Mouse (Mus musculus) embryo, embryonic 11 days (tissue): Measurements from ENCODE around the gene Cdc42bpa.
"Not testable (repeated sequence)": the region's sequence is repeated elsewhere in the genome, so short reads cannot be mapped to it uniquely, and the experiment has no call there.

ENCODE experiments used
- DNase-seq: peaks from one replicate; pipeline ENCODE4 v3.0.0-alpha.2; 2015

Cdc42bpa gene

DNA sequence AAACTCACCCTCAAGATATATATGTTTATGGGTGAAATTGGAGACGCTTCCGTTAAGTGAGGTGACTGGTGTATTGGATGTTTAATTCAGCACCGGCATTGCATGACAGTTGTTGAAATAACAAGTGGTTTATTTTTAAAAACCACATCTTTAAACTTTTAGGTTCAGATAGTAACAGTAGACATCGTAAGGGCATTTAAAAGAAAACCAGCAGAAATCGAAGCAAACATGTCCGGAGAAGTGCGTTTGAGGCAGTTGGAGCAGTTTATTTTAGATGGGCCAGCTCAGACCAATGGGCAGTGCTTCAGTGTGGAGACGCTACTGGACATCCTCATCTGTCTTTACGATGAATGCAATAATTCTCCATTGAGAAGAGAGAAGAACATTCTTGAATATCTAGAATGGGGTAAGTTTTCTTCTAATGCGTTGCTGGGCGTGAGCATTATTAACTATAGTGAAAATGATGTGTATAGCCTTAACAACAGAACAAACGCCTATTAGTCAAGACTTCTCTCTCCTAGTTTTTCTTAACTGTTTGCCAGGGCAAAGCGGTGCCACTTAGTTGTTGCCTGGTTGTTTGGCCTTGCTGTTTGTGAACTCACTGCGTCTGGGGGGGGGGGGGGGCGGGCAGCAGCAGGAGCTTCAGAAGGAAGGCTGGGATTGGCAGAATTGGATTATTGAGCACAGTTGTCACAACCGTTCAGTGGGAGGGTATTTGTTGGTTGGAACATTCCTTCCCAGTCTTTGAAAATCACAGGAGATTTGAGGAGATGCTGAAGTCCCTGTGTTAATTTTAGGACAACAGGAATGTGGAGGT lies 818 bp downstream of the Cdc42bpa start:
- peak; percentile 34 for DNase-seq

DNA sequence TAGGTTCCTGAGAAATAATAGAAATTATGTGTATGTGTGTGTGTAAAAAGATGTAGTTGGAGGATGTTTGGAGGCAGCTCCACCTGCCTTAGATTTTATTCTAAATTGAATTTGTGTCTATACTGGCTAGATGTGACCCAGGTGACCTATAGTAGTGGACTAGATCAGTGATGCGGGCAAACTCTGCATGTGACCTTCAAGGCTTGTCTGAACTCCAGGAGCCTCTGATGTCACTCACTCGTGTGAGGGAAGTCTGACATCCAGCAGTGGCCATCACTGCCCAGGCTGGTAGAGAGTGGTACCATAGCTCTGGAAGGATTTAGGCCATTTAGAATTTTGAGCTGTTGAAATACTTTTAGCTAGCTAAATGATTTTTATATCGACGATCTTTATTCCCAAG lies 1.5 kb downstream of the Cdc42bpa start:
- peak; percentile 37 for DNase-seq

DNA sequence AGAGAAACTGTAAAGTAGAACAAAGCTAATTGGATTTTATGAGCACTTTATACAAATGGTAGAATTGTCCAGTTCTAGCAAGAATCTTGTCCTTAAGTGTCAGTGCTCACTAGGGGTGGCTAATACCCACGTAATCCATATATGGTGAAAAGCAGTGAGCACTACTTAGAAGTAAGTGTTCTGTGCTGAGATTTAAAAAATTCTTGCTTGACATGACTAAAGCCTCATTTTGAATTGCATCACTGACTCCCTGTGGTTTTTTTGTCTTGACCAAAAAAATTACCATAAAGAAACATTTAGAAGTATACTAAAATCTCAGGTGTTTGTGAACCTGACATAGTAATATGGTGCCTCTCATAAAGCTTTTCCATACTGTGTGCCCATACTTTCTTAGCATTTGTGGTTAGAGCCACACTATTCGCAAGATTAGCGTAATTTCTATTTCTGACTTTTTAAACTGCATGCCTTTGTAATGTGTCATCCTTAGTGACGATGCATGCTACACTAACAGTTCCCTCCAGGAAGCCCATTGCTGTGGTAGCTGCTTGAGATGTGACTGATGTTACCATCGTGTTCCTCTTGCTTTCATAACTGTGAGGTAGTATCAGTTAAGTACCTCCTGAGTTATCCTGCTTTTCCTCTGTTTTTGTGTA lies 9.6 kb downstream of the Cdc42bpa start:
- no peak for DNase-seq

DNA sequence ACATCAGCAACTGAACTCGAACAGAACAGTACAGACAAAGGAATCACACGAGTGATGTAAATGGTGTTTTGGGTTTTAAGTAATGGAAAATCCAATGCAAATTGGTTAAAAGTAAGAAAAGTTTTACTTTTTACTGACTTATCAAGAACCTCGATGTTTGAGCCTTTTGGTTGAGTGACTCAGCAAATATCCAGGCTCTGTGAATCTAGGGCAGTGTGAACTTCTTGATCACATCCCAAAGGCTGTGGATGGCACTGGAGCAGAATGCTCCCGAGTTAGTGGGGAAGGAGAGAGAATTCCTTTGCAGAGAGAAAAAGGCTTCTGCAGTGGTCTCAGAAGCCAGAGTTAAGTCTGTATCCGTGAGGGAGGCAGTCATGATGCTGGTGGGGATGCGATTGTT lies 14.7 kb downstream of the Cdc42bpa start:
- DNase-seq = no peak

DNA sequence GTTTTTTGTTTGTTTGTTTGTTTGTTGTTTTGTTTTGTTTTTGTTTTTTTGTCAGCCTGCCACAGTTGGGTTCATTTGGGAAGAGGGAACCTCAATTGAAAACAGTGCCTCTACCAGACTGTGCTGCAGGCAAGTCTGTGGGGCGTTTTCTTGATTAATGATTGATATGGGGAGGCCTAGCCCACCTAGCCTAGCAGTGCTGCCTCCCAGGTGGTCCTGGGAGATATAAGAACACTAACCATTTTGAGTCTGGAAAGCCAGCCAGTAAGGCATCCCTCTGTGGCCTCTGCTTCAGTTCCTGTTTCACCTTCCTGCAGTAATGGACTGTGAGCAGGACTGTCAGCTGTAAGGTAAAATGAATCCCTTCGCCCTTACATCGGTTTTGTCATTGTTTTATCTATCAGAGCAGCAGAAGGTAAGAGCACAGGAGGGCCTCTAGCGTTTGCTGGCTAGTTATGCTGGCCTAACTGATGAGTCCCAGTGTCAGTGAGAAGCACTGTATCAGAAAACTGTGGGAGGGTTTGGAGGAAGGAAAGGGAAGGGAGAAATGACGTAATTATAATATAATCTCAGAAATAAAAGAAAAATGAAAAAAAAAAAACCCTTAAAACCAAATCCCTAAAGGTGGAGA lies 15.5 kb downstream of the Cdc42bpa start:
- DNase-seq = no peak

DNA sequence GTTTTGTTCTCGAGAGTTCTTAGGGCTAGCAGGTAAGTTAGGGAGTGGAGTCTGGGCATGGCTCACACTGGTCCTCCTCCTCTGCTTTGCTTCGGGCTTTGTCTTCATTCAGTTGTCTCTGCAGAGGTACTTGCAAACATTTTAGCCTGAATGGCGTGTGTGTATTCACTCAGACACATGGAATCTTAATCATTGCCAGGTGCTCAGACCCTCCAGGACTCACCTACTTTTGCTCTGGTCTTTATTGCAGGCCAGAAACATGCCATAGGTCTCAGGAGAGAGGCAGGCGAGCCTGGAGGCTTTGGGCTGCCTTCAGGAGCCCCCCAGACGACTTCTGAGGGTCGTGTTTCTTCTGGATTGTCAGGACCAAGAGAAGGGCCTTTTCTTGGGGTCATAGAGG lies 17.2 kb downstream of the Cdc42bpa start:
- peak; percentile 49 for DNase-seq

DNA sequence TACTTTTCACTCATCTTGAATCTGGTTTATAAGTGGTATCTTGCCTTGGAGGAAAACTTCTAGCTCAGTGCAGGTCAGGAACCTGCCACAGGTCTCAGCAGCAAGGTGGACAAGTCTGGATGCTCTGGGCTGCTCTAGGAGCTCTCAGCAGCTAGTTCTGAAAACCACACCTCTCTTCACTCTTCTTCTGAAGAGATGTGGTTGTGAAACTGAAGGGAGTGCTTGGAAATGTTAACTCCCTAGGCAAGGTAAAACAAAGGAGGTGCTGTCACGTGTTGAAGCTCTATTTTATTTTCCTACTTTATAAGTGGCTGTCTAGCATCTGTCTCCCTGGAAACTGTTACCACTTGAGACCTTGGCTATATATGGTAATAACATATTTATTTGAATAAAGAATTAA lies 18.5 kb downstream of the Cdc42bpa start:
- no peak for DNase-seq

DNA sequence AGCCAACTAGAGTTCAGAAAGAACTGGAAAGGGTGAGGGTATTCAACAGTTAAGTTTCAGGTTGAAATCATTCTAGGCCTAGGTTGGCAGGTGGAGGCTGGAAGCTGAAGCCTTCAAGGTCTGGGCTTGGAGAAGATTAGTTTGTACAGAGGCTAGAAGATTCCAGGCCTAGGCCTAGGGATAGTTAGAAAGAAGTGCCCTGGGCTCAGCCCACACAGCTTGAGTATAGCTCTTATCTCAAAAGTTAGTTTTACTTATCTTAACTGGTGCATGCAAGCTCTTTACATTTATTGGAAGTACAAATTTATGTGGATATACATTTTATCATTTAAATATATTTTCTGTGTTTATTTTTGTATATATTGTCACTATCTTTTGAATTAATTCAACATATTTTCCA lies 21.4 kb downstream of the Cdc42bpa start:
- DNase-seq = no peak

DNA sequence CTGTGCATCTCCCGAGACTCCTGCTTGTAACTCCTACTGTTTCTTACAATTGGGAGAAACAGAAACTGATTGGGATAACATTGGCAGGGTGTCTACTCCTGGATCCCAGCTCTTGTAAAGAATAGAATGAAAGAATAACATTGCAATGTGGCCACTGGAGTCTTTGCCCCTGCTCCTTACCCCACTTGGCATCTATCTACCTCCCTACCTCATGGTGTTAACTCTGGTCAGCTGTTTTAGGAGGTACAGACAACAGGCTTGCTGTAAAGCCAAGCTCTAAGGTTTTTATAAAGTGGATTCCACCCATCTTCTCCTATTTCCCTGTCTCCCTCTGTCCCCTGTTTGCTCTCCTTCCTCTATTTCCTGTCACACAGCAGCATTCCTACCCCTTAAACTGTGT lies 21.9 kb downstream of the Cdc42bpa start:
- no peak for DNase-seq

DNA sequence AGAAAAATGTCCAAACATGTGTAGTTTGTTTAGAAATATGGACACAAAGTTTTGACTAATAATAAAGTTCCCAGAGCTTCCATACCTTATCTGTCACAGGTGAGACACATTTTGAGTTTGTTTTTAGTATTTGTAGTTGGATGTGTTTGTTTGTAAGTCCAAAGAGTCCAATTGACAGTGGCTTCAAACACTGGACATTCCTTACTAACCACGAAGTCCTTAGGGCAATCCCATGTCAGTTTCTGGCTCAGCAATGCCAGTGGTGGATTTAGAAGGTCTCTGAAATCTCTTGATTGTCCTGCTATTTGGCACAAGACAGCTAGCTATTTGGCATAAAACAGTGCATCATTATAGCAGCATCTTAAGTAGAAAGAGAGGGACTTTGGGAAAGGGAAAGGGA lies 22.7 kb downstream of the Cdc42bpa start:
- DNase-seq = no peak

DNA sequence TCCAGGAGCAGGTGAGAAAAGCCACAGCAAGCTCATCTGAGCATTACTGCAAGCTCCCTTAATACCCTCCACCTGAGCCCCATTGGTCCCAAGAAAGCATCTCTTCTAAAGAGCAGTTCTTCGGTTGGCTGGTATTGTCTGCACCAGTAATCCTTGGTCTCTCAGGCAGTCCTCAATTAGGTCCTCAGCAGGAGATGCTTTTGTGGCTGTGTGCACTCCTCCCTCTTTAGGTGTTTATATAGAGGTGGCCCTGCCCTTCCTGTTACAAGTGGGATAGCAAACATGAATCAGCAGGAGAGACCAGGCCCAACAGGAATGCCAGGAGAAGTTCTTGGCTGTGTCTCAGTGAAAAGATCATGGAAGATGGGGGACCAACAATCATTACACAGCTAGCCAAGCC lies 23.9 kb downstream of the Cdc42bpa start:
- DNase-seq = no peak

DNA sequence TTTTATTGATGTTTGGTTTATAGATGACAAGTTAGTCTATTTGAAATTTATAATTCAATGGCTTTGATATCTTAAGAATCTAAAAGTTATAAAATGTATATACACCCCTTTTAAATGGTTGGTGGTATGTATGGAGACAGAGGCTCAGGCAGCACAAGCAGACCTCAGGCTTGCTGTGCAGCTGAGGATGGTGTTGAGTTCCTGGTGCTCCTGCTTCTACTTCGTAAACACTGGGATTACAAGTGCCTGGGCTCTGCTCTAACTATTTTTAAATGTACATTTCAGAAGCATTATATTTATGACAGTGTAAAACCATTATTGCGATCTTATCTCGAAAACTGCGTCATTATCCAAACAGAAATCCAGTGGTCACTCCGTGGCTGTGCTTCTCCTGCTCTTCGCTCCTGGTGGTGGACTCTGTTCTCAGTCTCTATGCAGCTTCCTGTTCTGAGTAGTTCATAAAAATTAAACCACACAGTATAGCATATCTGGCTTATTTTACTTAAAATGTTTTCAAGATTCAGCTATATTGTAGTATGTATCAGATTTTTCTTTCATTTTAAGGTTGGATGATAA lies 31.5 kb downstream of the Cdc42bpa start:
- no peak for DNase-seq

DNA sequence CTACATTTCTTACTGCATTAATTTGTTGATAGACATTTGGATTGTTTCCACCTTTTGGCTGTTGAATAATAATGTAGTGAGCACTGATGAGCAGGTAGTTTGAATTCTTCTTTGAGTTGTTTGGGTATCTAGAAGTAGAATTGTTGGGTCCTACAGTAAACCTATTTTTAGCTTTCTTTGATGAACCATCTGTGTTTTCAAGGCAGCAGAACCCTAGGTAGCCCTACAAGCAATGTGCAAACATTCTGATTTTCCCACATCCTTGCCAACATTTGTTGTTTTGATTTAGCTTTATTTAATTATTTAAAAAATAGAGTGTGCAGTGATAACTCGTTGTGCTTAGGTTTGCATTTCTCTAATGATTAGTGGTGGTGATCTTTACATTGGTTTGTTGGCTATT lies 32.0 kb downstream of the Cdc42bpa start:
- no peak for DNase-seq

DNA sequence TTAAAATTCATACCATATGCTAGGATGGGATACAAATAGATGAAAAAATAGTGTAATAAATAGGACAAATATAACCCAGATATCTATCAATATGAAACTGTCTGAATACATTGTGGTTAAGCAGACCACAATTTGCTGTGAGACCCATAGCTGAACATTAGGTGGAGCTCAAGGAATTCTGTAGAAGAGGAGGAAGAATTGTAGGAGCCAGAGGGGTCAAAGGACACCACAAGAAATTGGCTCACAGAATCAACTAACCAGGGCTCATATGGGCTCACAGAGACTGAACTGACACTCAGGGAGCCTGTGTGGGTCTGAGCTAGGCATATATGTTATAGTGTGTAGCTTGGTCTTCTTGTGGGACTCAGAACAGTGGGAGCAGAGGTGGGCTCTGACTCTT lies 47.8 kb downstream of the Cdc42bpa start:
- no peak for DNase-seq

DNA sequence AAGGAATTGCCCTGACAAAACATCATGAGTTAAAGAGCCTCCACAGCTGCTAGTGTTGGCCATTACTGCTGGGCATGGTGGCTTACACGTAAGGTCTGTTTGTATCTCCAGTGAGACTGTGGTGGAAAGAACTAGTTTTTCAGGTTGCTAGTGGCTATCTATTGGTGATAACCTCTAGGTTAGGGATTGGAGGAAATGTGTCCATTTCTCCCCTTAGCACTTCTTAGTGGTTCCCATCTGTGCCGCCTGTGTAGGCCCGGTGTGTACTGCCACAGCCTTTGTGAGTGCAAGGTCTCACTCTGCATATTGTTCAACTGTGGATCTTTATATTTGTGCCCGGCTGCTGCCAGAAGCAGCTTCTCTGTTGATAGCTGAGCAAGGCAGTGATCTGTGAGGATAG lies 53.2 kb downstream of the Cdc42bpa start:
- DNase-seq = no peak

DNA sequence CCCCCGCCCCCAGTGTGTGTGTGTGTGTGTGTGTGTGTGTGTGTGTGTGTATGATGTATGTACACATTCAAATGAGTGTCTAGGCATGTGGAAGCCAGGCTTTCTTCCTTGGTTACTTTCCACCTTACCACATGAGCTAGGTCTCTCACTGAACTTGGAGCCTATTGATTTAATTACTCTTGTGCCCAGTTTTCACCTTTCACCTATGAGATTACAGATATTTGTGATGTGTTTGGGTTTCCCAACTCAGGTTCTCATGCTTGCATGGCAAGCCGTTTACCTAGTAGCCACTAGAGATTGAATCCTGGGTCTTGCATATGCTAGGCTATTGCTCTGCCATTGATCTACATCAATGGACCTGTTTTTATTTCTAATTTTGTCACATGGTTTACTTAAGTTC lies 57.9 kb downstream of the Cdc42bpa start:
- no peak for DNase-seq

DNA sequence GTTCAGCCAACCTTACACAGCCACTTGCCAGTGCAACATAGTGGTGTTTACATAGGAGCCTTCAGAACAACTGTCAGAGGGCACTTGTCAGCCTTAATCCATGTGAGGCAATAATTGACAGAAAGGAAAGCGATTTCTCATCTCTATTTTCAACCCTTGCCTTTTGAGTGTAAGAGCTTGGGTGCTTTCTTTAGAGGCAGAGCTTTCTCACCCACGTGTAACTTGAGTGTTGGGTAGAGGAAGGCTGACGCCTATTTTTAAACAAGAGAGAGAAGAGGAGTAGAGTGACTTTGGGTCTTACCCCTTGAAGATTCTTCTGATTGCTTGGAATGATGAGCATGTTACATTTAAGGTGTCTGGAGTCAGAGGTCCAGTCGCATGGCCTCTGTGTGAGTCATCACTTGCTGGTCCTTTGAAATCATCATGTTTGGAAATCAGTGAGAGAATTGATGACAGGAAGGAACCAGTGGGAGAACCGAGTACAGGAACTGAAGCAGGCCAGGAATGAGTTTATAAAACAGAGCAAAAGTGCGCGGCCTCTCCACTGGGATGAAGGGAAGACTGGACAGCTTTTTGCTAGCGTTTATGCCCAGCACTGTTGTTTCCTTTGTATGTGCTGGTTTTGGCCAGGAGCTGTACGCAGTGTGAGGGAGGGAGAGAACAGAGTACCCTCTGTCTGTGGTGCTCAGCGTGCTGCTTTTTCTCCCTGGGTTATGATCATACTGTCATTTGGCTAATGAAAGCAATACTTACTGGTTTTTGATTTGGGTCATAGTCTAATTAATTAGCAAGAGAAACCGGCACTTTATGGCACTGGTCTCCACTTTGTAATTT lies 61.4 kb downstream of the Cdc42bpa start:
- peak; percentile 4 for DNase-seq

DNA sequence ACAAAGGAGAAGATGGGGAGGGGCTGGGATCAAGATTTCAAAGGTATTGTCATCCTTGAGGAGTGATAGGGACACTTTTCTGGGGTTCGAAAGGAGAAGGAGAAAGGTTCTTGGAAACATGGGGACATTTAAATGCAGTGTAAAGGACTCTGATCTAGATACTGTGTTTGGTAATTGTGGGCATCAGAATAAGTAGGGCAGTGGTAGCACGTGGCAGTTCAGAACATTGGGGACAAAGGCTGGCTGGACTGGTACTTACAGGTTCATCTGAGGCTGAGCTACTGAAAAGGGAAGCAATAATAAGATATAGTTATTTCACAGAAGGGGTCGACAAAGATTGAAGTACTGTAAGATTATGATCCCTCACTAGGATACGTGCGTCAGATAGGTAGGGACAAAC lies 63.2 kb downstream of the Cdc42bpa start:
- DNase-seq = no peak

DNA sequence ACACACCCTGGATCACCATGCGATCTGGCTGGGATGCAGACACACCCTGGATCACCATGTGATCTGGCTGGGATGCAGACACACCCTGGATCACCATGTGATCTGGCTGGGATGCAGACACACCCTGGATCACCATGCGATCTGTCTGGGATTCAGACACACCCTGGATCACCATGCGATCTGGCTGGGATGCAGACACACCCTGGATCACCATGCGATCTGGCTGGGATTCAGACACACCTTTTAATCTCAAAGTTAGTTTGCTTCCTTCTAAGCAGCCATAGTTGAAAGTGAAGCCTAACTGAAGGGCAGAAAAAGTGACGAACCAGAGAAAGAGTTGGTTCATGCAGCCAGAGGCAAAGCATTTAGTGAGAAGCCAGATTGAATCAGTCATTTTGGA lies 69.6 kb downstream of the Cdc42bpa start:
- not testable (repeated sequence) for DNase-seq

DNA sequence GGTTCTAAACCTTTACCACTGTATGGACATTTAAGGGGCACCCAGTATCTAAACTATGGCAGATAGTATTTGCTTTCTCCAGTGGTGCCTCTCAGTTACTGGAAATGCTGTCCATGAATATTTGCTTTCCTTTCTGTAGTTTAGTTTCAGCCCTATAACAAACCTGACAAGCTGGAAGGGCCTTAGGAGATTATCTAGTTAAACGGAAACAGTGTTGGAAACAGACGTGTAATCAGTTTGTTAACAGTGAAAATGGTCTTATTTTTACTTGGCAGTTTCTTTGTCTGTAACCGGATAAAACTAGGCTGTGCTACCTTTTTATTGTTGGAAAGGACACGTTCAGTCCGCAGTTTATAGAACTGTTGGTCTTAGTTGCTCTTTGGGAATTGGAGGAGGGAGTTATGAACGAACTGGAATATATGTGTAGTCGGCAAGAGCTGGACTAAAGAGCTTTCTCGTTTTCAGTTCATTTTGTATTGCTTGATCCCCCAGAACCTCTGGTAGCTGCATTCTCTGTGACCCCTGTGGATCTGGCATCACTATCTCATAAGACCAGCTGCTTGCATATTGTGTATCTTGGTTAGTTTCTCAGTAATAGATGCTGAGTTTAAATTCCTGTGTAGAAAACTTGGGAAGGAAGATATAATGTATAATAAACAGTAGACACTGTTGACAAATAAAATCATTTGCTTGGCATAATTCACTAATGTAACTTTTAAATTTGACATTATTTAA lies 70.5 kb downstream of the Cdc42bpa start:
- DNase-seq = no peak

DNA sequence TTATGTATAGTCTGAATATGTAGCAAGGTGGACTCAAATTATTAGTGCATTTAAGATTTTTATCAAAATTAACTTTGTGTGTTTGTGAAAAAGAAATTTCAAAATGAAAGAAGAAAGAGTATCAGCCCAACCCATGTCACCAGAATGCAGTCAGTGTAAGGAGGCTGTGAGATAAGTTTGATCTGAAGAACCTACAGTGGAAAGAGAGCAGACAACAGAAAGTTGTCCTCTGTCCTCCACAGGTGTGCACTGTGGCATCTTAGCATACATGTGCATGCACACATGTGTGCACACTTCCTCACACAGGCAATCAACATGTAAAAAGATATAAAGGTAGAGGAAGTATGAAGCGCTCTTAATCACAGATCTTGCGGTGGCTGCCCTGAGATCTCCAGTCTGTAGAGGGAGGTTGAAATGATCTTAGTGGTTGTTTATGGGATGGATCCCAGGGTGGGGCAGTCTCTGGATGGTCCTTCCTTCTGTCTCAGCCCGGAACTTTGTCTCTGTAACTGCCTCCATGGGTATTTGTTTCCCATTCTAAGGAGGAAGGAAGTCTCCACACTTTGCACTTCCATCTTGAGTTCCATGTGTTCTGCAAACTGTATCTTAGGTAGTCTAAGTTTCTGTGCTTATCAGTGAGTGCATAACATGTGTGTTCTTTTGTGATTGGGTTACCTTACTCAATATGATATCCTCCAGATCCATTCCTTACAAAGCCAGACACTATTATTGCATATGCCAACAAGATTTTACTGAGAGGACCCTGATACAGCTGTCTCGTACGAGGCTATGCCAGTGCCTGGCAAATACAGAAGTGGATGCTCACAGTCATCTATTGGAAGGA lies 71.7 kb downstream of the Cdc42bpa start:
- DNase-seq = no peak
